Mouse (Mus musculus) kidney, postnatal 14 days (tissue): ENCODE results near the gene Aak1.
"Not testable (repeated sequence)": the region's sequence is repeated elsewhere in the genome, so short reads cannot be mapped to it uniquely, and the experiment has no call there.

Experiments
- DNase-seq: peaks from one replicate; pipeline ENCODE4 v3.0.0; 2022; ENCODE audit warnings: mixed read lengths

Aak1 gene

DNA sequence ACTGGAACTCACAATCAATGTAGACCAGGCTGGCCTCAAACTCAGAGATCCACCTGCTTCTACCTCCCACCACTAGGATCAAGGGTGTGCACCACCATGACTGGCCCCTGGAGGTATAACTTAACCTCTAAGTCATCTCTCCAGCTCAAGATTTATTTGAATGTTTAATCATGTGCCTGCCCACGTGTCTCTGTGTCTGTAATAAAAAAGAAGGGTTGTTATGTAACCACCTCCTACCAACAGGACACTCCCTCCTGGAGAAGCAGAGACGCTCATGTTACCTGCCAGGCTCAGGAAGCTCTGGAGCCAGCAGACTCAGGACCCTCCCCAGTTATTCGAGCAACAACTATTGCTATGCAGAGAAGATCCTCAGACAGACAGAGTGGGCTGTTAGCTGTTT is 7.4 kb upstream of the Aak1 start:
- no peak for DNase-seq

DNA sequence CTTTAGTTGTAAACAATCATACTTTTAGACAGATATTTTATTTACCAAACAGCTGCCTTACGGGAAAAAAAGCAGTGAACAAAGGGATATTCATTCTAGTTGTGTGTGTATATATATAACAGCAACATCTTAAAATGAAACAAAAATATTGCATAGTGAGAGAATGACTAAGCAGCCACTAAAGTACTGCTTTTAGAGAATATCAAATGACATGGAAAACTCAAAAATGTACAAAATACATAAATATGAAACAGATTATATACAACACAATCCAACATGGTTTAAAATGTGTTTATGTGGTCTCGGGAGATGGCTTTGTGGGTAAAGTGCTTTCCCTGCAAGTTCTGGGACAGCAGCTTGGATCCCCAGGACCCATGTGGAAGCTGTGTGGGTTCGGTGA is 5.7 kb upstream of the Aak1 start:
- no peak for DNase-seq

DNA sequence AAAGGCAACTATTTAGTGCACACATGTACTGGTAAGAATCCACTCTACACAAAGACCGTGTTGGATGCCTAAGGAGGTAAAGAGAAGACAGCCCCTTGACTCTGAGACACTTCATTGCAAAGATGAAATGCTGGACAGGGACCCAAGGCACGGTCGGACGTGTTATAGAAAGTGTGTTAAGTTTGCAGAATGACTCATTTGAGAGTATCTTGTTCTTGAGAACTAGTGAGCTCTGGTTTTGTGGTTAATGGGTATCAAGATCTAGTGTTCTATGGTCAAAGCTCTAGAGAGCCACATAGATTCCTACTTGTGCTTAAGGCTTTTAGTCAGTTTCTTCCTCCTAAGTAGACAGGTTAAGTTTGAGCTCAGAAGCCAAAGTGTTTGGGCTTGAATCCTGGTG is 2.9 kb upstream of the Aak1 start:
- DNase-seq, result no peak

DNA sequence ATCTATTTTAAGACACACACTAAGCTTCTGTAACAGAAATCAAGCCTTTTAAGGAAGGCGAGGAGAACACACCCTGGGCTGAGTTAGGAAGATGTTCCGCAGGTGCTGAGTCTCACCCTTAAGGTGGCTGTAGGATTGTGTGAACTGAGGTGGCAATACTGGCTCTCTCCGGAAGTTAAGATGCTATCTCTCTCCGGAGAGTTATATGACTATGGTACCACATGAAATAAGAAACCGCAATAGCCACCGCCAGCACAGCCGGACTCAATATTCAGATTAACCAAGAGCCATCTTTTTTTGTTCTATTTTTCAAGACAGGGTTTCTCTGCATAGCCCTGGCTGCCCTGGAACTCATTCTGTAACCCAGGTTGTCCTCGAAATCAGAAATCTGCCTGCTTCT is 1.5 kb upstream of the Aak1 start:
- no peak for DNase-seq

DNA sequence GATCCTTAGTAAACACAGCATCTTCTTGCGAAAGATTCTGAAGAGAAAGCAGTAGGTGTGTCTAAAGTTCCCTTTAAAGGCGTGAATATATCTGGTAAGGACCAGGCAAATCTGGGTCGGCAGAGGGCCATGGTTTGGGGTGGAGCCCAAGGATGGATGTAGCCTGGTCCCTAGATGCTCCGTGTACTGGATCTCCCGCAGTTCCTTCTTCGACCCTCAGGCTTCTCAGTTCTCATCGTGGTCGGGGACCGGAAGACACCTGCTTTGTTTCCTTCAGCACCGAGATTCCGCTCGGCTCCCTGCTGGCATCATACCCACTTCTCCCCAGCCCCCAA is 770 bp upstream of the Aak1 start:
- no peak for DNase-seq

DNA sequence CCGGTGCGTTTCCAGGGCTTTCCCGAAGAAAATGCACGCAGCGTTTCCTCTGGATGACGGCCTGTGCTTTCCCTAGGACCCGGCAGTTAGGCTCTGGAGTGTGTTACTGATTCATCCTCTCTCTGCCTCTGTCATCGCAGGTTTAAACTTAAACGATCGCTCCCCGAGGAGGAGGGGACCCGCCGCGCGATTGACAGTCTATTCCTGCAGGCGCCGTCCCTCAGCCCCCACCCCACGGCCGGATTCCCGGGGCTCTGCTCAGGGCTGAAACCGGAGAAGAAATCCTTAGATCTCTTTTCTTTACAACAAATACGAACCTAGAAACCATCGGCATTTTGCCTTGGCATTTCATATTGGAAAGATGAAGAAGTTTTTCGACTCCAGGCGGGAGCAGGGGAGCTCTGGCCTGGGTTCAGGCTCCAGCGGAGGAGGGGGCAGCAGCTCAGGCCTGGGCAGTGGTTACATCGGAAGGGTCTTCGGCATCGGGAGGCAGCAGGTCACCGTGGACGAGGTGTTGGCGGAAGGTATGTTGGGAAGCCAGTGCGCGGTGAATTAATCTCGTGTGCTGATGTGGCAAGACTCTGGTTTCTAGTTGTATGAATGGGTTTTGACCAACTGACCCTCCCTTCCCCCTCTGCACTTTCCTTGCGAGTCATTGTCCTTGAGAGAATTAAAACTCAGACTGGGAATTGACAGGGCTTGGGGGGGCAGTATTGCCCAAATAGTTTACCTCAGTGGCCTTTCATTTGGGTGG is 552 bp downstream of the Aak1 start:
- DNase-seq, result peak; percentile 29

DNA sequence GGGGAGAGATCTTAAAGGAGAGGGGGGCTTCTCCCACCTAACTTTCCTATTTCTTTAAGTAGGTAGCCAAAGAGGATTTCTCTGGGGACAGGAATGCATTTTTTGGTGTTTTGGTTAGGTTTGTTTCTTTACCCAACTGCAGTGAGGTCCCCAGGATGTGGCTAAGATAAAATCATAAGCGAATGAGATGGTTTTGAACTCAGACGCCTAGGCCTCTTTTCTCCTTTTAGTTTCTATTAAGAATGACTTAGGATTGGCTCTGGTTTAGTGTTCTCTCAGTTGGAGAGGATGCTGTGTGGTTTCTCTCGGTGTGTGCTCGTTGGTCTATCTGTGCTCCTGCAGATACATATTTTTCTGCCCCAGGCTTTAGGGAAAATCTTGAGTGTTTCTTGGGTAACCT is 1.3 kb downstream of the Aak1 start:
- DNase-seq, result no peak

DNA sequence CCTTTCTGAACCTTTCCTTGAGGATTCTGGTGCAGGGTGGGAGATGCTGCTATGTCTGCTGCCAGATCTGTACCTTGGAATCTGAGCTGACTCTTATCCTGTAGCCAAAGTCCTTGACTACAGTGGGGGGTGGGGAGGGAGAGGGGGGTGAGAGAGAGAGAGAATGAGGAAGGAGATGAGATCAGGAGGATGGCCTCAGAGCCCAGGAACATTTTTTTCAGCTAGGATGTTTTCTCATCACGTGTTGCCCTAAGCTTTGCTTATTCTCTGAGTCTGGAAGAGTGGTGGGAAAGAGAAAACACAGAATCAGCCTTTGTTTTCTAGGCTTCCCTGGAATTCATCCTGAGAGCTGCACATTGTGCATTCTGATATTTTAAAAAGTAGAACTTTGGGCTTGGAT is 2.2 kb downstream of the Aak1 start:
- peak; percentile 36 for DNase-seq

DNA sequence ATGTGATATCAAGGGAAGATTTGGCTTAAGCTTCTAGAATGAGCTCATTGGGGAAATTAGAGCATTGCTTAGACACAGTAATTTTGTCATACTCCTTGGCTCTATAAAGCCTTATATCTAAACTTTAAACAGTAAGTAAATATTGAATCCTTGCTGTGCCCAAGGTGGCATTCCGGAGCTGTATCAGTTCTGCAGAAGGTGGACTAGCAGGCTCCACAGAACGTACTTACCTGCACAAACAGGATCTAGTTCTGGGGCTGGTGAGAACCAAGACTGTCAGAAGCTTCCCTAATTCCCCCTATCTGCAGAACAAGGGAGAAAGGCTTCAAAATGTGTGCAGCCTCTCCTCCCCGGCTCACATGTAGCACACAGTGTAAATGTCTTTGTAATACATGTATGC is 4.6 kb downstream of the Aak1 start:
- no peak for DNase-seq

DNA sequence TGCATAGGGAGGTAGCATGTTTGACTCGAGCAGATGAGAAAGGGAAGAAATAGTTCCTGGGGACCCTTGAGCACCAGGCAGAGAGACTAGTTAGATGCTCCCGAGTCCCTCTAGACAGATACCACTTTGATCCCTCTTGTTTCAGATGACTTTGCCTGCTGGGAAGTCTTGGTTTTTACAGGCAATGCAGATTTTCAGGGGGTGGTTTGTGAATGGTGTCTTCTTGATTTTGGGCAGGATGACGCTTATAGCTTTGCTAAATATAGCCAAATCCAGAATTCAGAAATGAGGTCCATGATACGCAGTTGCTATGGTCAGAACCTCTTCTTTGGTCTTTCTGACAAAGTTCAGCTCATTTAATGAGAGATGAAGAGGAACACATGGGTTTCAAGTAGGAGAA is 5.6 kb downstream of the Aak1 start:
- DNase-seq, result no peak

DNA sequence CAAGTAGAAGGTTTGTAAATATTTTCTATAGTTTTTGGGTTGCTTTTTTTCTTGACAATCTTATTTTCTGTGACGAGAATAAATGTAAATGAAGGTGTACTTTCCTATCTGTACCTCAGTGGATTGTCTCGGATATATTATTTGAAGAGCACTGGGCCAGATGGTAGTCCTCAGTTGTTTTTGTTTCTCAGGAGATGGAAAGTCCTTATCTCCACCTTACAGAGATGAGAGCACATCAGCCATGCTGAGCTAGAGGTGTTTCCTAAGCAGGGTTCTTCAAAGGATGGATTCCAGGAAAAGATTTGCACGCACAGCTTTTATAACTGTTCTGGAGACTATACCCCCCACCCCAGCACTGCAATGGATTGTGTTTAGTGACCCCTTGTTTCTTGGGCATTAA is 9.3 kb downstream of the Aak1 start:
- no peak for DNase-seq

DNA sequence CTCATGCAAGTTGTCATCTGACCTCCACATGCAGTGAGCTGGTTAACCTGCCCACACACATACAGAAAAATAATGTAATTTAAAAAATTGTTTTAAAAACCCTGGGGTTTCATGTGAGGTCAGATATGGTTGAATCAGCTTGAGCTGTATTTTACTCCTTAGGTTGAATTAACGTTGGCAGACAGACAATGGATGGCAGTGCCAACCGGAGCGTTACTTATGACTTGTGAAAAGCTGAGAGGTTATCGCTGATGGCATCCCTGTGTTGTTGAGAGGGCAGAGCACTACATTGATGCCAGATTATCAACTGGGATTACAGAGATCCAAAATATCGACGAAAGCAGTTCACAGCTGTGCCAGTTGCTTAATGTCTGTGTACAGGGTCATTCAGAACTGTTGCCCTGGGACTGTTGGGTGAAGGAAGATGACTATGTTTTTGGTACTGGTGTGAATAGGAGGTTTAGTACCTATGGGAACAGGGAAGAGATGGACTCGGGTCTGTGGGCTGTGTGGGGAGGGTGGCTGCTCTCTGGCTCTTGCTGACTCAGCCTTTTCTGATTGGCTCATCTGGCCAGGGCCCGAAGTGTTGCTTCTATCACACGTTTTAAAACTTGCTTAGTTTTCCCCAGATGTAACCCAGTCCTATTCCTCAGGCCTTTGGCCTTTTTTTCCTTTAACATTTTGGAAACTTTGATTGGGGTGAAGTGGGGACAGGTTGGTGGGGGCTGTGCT is 11.6 kb downstream of the Aak1 start:
- DNase-seq, result no peak

DNA sequence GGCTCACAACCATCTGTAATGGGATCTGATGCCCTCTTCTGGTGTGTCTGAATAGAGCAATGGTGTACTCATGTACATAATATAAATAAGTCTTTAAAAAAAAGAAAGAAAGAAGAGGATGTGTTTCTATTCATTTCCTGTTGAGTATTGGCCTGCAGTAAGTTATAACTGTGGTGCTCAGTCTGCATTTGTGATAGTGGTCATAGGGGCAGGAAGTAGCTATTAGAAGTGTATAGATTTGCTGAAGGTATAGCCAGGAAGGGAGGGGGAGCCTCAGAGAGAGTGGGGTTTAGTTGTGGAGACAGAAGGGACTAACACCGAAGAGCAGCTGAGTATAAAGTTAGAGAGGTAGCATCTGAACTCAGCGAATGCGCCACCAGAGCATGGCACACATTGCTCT is 15.0 kb downstream of the Aak1 start:
- no peak for DNase-seq

DNA sequence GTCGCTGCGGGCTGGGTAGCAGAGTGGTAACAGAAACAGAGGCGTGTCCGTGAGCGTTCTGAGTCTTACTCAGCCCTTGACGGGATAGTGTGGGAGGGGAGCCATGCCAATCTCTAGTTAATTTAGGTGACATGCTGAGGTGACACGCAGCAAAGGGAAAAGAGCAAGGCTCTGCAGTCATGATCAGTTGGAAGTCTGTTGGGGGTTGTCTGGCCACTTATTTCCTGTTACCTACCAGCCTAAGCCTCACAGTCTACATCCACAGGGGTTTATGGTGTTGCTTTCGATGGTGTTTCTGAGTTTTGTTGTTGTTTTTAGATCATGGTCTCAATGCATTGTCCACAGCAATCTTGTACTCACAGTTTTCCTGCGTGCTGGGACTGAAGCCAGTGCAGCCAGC is 21.0 kb downstream of the Aak1 start:
- DNase-seq, result no peak

DNA sequence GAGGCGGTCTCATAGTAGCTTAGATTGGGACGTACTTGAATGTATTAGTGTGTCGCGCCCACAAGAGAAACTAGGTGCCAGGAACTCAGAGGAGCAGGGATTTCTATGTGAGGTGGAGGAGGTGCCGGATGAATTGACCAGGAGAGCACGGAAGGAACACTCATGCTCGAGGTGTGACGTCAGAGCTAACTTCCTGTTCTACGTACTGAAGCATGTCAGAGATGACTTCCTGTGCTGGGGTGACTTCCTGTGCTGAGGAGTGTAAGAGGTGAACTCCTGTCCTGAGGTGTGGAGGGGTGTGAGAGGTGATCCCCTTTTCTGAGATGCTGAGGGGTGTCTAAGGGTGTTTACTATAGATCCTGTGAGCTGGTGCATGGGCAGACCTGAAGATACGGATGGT is 22.5 kb downstream of the Aak1 start:
- no peak for DNase-seq

DNA sequence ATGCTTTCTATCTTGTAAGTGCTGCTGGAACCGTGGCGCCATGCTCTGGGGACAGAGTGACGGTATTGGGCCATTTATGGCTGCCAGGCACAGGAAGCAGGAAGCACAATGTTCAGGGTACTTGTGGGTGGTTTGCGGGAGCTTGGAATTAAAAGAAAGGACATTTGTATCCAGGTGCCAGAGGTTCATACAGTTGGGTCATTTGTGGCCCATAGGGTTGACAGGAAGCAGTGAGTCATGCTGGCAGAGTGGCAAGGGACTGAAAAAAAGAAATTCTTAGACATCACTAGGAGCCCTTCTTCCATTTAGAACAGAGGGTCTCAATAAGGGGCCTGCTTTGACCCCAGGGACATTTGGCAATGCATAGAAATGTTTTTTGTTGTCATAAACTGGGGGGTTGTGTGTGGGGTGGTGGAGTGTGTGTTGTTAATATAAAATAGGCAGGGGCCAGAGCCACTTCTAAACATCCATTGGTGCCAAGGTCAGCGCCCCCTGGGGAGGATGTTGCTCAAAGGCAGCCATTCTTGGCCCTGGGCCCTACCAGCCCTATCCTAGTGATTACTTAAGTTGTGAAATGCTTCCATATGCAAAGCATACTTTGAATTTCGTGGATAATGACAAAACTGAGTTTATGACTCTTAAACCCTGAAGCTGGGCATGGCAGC is 25.5 kb downstream of the Aak1 start:
- DNase-seq, result peak; percentile 39

DNA sequence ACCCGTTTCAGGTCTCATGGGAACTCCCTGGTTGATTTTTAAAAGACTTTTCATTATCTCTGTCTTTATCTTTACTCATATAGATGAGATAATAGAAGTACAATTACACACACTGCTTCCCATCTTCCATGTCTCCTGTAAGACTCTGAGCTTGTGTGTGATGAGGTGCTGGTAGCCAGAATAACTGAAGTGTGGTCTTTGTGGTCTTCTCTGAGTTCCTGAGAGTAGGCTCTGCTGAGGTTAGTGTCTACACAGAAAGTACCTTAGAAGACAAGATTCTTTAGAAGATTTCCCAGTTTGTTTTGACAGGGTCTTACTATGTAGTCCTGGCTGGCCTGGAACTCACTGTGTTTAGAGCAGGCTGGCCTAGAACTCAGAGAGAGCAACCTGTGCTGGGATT is 27.1 kb downstream of the Aak1 start:
- no peak for DNase-seq

DNA sequence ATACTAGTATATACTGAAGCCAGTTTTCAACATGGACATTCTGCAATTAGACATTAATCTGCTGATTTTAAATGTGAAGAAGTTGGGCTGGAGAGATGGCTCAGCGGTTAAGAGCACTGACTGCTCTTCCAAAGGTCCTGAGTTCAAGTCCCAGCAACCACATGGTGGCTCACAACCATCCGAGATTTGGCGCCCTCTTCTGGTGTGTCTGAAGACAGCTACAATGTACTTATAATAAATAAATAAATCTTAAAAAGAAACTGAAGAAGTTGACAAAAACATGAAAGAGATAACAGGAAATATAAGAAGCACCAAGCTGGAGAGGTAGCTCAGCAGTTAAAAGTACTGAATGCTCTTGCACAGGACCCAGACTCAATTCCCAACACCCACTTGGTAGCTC is 29.3 kb downstream of the Aak1 start:
- DNase-seq, result not testable (repeated sequence)

DNA sequence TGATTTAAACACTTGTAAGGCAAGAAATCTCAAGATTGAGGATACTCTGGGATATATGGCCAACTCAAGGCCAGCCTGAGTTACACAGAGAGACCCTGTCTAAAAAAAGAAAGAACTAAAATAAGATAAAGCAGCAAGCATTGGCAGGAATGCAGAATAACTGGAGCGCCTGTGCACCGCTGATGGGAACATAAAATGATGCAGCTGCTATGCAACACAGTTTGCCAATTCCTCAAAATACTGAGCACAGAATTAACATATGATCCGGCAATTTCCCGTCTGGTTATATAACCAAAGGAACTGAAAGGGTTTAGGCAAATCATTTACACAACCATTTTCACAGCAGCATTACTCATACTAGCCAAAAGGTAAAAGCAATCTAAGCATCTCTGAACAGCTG is 30.0 kb downstream of the Aak1 start:
- DNase-seq, result peak; percentile 39

DNA sequence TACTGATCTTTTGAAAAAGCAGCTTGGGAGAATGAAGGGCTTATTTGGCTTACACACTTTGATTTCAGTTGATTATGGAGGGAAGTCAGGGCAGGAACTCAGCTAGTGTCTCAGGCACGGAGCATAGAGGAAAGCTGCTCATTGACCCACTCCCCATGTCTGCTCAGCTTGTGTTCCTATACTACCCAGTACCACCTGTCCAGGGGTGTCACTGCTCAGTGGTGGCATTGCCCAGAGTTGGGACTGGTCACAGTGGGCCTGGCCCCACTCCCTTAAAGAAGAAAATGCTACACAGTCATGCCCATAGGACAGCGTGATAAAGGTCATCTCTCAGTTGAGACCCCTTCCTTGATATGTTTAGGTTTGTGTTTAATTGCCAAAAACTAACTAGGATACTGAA is 34.9 kb downstream of the Aak1 start:
- DNase-seq, result no peak

DNA sequence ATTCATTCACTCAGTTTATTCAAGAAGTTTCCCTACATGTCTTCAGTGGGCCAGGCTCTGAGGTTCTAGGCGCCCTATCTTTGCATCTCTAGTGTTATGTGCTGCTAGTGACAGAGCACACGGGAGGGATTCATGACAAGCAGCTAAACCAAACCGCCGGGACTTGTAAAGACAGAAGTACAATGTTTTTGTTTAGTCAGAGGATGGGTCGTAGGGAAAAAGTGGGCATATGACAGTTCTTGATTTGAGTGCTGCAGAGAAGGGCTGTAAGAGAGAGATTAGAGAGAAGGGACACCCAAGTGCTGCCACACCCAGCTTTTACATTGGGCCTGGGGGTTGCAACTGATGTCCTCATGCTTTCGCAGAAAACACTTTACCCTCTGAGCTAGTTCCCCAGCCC is 35.4 kb downstream of the Aak1 start:
- no peak for DNase-seq

DNA sequence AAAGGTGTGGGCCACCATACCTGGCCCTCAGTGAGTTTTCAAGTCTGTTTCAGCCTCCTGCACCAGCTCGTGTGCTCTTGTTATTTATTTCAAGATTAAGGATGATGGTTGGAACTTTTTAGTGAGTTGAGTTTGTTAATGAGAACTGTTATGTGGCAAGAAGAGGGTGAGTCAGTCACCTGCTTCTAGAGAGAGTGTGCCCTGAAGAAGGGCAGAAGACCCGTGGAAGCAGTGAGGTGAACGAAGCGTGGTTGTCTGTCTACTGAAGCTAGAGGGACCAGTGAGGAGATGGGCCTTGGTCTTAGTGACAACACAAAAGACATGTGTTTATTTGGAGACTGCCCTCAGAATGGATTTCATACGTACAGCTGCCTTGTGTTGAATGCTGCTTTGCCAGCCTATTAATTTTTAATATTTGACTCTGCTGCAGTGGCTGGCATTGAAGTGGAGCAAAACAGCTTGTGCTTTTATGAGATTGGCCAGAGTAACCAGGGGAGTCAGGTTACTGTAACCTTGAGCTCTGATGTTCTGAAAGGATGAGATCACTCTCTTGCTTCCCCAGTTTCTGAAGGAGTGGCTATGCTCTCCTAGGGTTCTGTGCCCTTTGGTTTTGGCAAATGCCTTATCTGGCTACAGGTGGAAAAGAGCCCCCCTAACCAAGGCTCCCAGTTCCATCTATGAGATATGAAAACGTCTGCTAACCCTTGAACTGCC is 36.7 kb downstream of the Aak1 start:
- peak; percentile 30 for DNase-seq

DNA sequence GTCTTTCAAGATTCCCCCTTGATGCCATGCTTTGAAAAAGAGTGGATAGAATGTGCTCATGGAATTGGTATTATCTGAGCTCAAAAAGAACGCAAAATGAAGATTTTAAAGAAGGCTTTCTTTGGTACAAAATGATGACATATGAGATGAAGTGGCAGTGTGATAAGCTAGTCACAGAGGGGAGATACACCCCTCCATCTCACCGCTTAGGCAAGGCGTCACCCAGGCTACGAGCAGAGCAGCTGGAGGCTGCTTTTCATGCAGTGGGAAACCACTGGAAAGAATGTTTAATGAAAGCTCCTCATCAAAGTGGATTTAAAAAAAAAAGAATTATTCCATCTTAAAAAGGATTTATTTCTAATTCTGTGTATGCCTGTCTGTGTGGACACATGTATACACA is 37.5 kb downstream of the Aak1 start:
- DNase-seq, result no peak

DNA sequence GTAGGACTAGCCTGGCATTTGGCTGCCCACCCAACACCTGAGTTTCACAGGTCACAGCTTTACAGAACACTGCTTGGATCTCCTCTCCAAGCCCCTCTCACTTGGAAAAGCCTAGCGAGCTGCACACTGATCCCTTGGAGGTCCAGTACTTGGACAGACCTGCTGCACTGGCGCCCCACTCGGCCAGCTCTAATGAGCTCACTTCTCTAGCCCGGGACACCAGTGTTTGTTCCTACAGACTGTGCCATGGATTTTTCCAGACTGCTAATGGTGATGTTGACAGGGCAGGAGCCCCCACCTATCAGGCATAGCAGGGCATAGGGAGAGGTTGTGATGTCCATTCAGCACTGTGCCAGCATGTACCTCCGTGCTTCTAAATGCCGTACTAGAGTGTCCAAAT is 48.2 kb downstream of the Aak1 start:
- DNase-seq, result no peak
